8 mouse cellular contexts compared by ENCODE assay signal in genomic region chr6:99204052-99204779, GRCm38 (mm10).
DNase-seq lines count a peak whose midpoint lies in the region; ATAC-seq and TF ChIP-seq lines count a peak whose summit lies in the region.

No protein-coding gene starts in this region.

- peak; percentile 42; the same call in 1 of the 2 replicates for ATAC-seq in forebrain, embryonic 12.5 days (ENCODE audit: low FRiP score)
- ATAC-seq in intestine, embryonic 16.5 days: no peak
- no peak for ATAC-seq in neural tube, embryonic 11.5 days (ENCODE audit: insufficient read depth, low FRiP score, low TSS enrichment)

- peak overlapping the region; percentile 93 for H3K27ac ChIP-seq in heart, embryonic 10.5 days
- H3K27ac ChIP-seq in forebrain, embryonic 12.5 days: peak overlapping the region; percentile 78
- H3K27ac ChIP-seq in intestine, embryonic 16.5 days (ENCODE audit: low read length): peak overlapping the region; percentile 68
- 0 out of 2 replicates have a peak overlapping the region, but pooled peaks have one; percentile 29 for H3K27ac ChIP-seq in neural tube, embryonic 11.5 days (ENCODE audit: low read depth, low read length)
- H3K27ac ChIP-seq in thymus, adult 2 months (ENCODE audit: control insufficient read depth, insufficient read depth, low read length): no peak overlapping the region

- H3K9me3 ChIP-seq in heart, embryonic 10.5 days: no peaks in the 10 kb centered on the region
- H3K9me3 ChIP-seq in forebrain, embryonic 12.5 days: no peaks in the 10 kb centered on the region
- no peaks in the 10 kb centered on the region for H3K9me3 ChIP-seq in intestine, embryonic 16.5 days (ENCODE audit: control insufficient read depth, low read length)
- H3K9me3 ChIP-seq in neural tube, embryonic 11.5 days (ENCODE audit: control insufficient read depth, low read length): no peaks in the 10 kb centered on the region

- peaks cover 4% of the 10 kb centered on the region; the same call in 1 of the 2 replicates for H3K36me3 ChIP-seq in heart, embryonic 10.5 days
- H3K36me3 ChIP-seq in forebrain, embryonic 12.5 days (replicated peaks): no peaks in the 10 kb centered on the region
- no peaks in the 10 kb centered on the region for H3K36me3 ChIP-seq in intestine, embryonic 16.5 days (ENCODE audit: control insufficient read depth, insufficient read depth, low read length)
- no peaks in the 10 kb centered on the region for H3K36me3 ChIP-seq in neural tube, embryonic 11.5 days (ENCODE audit: control insufficient read depth, insufficient read depth, low read length)
- no peaks in the 10 kb centered on the region for H3K36me3 ChIP-seq in thymus, adult 2 months (ENCODE audit: control insufficient read depth, insufficient read depth, low read length)

- peak; percentile 85 for DNase-seq in heart, embryonic 10.5 days (ENCODE audit: low spot score)
- DNase-seq in heart, adult 8-10 months (ENCODE audit: low spot score): no peak
- peak; percentile 50 for DNase-seq in neural tube, embryonic 11.5 days (ENCODE audit: low spot score)
- no peak for DNase-seq in left cerebral cortex, postnatal 4 days
- DNase-seq in thymus, adult 2 months: no peak
- DNase-seq in gastrocnemius, postnatal 36 days: no peak

- WGBS in heart, embryonic 10.5 days: 1% methylated on average over 14 of the region's 14 CpGs
- under 1% methylated on average over 14 of the region's 14 CpGs for WGBS in forebrain, embryonic 12.5 days
- 6% methylated on average over 14 of the region's 14 CpGs for WGBS in intestine, embryonic 16.5 days
- WGBS in neural tube, embryonic 11.5 days: 2% methylated on average over 14 of the region's 14 CpGs
- WGBS in thymus, adult 2 months: 90% methylated on average over 14 of the region's 14 CpGs

- H3K27me3 ChIP-seq in heart, embryonic 10.5 days (ENCODE audit: insufficient read depth, poor library complexity, severe bottlenecking): no peaks in the 10 kb centered on the region
- H3K27me3 ChIP-seq in forebrain, embryonic 12.5 days: peaks cover 11% of the 10 kb centered on the region
- no peaks in the 10 kb centered on the region for H3K27me3 ChIP-seq in intestine, embryonic 16.5 days (replicated peaks; ENCODE audit: control insufficient read depth, insufficient read depth, low read length)
- H3K27me3 ChIP-seq in neural tube, embryonic 11.5 days (ENCODE audit: control insufficient read depth, insufficient read depth, low read length): no peaks in the 10 kb centered on the region
- no peaks in the 10 kb centered on the region for H3K27me3 ChIP-seq in thymus, adult 2 months (ENCODE audit: control insufficient read depth, insufficient read depth, low read length)

- H3K9ac ChIP-seq in forebrain, embryonic 12.5 days: 0 out of 2 replicates have a peak overlapping the region, but pooled peaks have one; percentile 1
- 0 out of 2 replicates have a peak overlapping the region, but pooled peaks have one; percentile 23 for H3K9ac ChIP-seq in intestine, embryonic 16.5 days (ENCODE audit: low read depth, low read length)
- no peak overlapping the region for H3K9ac ChIP-seq in neural tube, embryonic 11.5 days (ENCODE audit: low read length)

- peaks cover 76% of the 10 kb centered on the region for H3K4me1 ChIP-seq in heart, embryonic 10.5 days
- H3K4me1 ChIP-seq in forebrain, embryonic 12.5 days: peaks cover 76% of the 10 kb centered on the region
- H3K4me1 ChIP-seq in intestine, embryonic 16.5 days (ENCODE audit: control insufficient read depth, insufficient read depth, low read length): peaks cover 63% of the 10 kb centered on the region
- peaks cover 68% of the 10 kb centered on the region for H3K4me1 ChIP-seq in neural tube, embryonic 11.5 days (ENCODE audit: control insufficient read depth, insufficient read depth, low read length)
- 0 out of 2 replicates have a peak, but pooled peaks cover 5% of the 10 kb centered on the region for H3K4me1 ChIP-seq in thymus, adult 2 months (replicated peaks; ENCODE audit: control insufficient read depth, insufficient read depth, low read length)

- no peak for TF ChIP-seq CTCF in thymus, adult 2 months (IDR thresholded peaks at IDR 0.05; ENCODE audit: borderline replicate concordance, control insufficient read depth, extremely low read depth, insufficient read depth, low read length, poor library complexity)

- H3K4me3 ChIP-seq in heart, embryonic 10.5 days: peak overlapping the region; percentile 60
- peak overlapping the region; percentile 10; the same call in 1 of the 2 replicates for H3K4me3 ChIP-seq in forebrain, embryonic 12.5 days (replicated peaks)
- 0 out of 2 replicates have a peak overlapping the region, but pooled peaks have one; percentile 1 for H3K4me3 ChIP-seq in intestine, embryonic 16.5 days (ENCODE audit: low read length)
- H3K4me3 ChIP-seq in neural tube, embryonic 11.5 days (ENCODE audit: low read depth, low read length): no peak overlapping the region
- H3K4me3 ChIP-seq in thymus, adult 2 months (ENCODE audit: control insufficient read depth, insufficient read depth, low read length): no peak overlapping the region

- peak overlapping the region; percentile 50 for H3K4me2 ChIP-seq in forebrain, embryonic 12.5 days
- H3K4me2 ChIP-seq in intestine, embryonic 16.5 days (ENCODE audit: low read depth, low read length): peak overlapping the region; percentile 28
- peak overlapping the region; percentile 33 for H3K4me2 ChIP-seq in neural tube, embryonic 11.5 days (ENCODE audit: low read depth)

- TF ChIP-seq POLR2A in thymus, adult 2 months (IDR thresholded peaks at IDR 0.05; ENCODE audit: control insufficient read depth, extremely low read depth, insufficient read depth, low read length, poor library complexity): no peak

- intact Hi-C loops in left cerebral cortex, postnatal 4 days (cut with DNase I): no loop called here
- intact Hi-C loops in gastrocnemius, postnatal 36 days (cut with DNase I): no loop called here

Comparison
In these comparisons a context has a peak if more than half of its experiments do, and no peak if none do; other contexts are left out.
1. DNase-seq: peak in heart, embryonic 10.5 days (single experiment) and neural tube, embryonic 11.5 days (single experiment); none in heart, adult 8-10 months (single experiment), left cerebral cortex, postnatal 4 days (single experiment), thymus, adult 2 months (single experiment) and gastrocnemius, postnatal 36 days (0 of 2).
2. H3K4me3 ChIP-seq: peak in heart, embryonic 10.5 days (single experiment), forebrain, embryonic 12.5 days (single experiment) and intestine, embryonic 16.5 days (single experiment); none in neural tube, embryonic 11.5 days (single experiment) and thymus, adult 2 months (single experiment).
3. Peak in every context shown above with its lines, with median percentiles within 50 percentile points of each other: H3K4me2 ChIP-seq.